ENCODE assay signal across 1 mouse cellular context in the genomic region with DNA sequence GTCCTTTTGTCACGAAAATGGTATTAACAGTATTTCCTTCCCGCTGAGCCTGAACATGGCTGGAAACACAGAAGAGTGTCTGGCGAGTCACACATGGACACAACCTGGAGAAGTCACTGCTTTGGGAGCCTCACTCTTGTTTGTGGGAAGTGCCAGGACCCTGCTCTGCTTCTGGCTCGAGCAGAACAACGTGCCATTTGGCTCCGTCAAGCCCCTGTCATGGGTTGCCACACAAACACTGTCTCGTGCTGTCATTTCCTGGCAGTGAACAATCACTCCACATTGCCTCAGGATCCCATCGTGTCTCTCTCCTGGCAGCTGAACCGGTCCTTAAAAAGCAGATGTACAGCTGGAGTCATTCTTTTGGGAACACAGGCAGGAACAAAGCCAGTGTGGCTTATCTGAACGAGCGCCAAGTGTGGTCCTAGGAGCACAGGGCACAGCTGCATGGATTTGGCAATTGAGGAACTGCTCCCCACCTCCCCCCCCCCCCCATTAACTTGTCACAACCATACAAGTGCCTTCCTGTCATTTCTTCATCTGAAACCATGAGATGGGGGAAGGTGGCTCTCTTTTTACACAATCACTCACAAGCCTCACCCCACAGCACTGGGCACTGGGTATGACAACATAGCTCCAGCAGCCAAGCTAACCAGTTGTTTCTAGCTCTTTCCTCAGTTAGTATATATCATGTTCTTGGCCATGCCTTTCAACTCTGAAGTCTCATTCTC.
TF ChIP-seq lines count a peak whose summit lies in the region.

No protein-coding gene starts in this region.

TF ChIP-seq in MEL, 35 proteins besides CTCF, POLR2A, EP300 and RAD21 (continued from another document):
- peak; percentile 73; the same call in 1 of the 2 replicates for TF ChIP-seq BHLHE40 (IDR thresholded peaks at IDR 0.05; ENCODE audit: borderline replicate concordance, low read depth, low read length)
- TF ChIP-seq MXI1 (IDR thresholded peaks at IDR 0.05; ENCODE audit: low read depth, low read length), result peak; percentile 89
- TF ChIP-seq TBP (IDR thresholded peaks at IDR 0.05; ENCODE audit: low read depth, low read length), result peak; percentile 29; the same call in 1 of the 2 replicates
- TF ChIP-seq MAZ (IDR thresholded peaks at IDR 0.05; ENCODE audit: low read depth, low read length), result peak; percentile 74; the same call in 1 of the 2 replicates
- TF ChIP-seq NELFE (IDR thresholded peaks at IDR 0.05; ENCODE audit: low read depth, low read length), result no peak; the same call in 1 of the 2 replicates
- no peak for TF ChIP-seq GABPA (IDR thresholded peaks at IDR 0.05; ENCODE audit: low read depth, low read length)
- TF ChIP-seq RCOR1 (IDR thresholded peaks at IDR 0.05; ENCODE audit: low read depth, low read length), result peak; percentile 30; the same call in 1 of the 2 replicates
- TF ChIP-seq HCFC1 (IDR thresholded peaks at IDR 0.05; ENCODE audit: low read depth, low read length), result no peak; the same call in 1 of the 2 replicates
- peak; percentile 77; the same call in 1 of the 2 replicates for TF ChIP-seq MAX (IDR thresholded peaks at IDR 0.05; ENCODE audit: low read length)
- TF ChIP-seq ZKSCAN1 (IDR thresholded peaks at IDR 0.05; ENCODE audit: low read depth, low read length), result no peak
